Mouse (Mus musculus): ENCODE results near the gene BC024063. TPM values are rescaled to one million over a fixed set of nuclear protein-coding genes. Genes with fewer than 3 reads are reported as not detected.

Gene BC024063
- polyA plus RNA-seq, 1 experiment from 2014 or later = 5.7 TPM

Other genes with a start within 250 kb of the BC024063 start
- gene Gm32687, start 219.4 kb upstream of the BC024063 start, polyA plus RNA-seq (2015; fragmentation: Nextera tagmentation; extraction: Ambion mirVana) = 9.7 and 10.3 TPM in 2 replicates
- gene Zfp781, start 152.9 kb upstream of the BC024063 start, polyA plus RNA-seq (2015; fragmentation: Nextera tagmentation; extraction: Ambion mirVana) = 5.1 and 6.3 TPM in 2 replicates
- gene Zfp873, start 35.2 kb upstream of the BC024063 start, polyA plus RNA-seq (2015; fragmentation: Nextera tagmentation; extraction: Ambion mirVana) = 12.8 and 13.4 TPM in 2 replicates
- 9.8 and 10.9 TPM in 2 replicates for gene AU041133, start 44.7 kb downstream of the BC024063 start, polyA plus RNA-seq (2015; fragmentation: Nextera tagmentation; extraction: Ambion mirVana)
- 29.1 and 32.5 TPM in 2 replicates for gene Zfp938, start 157.9 kb downstream of the BC024063 start, polyA plus RNA-seq (2015; fragmentation: Nextera tagmentation; extraction: Ambion mirVana)
- gene 4932415D10Rik, start 233.2 kb downstream of the BC024063 start, polyA plus RNA-seq (2015; fragmentation: Nextera tagmentation; extraction: Ambion mirVana) = not detected in 2 replicates